Mouse (Mus musculus) forebrain, embryonic 11.5 days (tissue): ENCODE data around the gene Abcb6. TPM values are rescaled to one million over a fixed set of nuclear protein-coding genes. Genes with fewer than 3 reads are reported as not detected.

Experiments used
- ATAC-seq: fragments of 200-750 bp; cut with Nextera tagmentation; replicated peaks from 2 replicates; pipeline ENCODE4 v1.8.0; 2017; ENCODE audit warnings: moderate TSS enrichment; ENCODE audit not compliant: low FRiP score
- DNase-seq: peaks from one replicate; pipeline ENCODE4 v3.0.0-alpha.2; 2017; ENCODE audit warnings: low spot score
- H3K27ac ChIP-seq: fragments of 300-500 bp; sonication (generic); 2 replicates; pipeline ENCODE4 v1.5.1; 2014; ENCODE audit warnings: low read depth, low read length
- H3K27me3 ChIP-seq: fragments of 300-500 bp; sonication (generic); 2 replicates; pipeline ENCODE4 v1.6.1; 2014; ENCODE audit warnings: mild to moderate bottlenecking, low read length, mixed read lengths; ENCODE audit not compliant: control insufficient read depth, insufficient read depth
- H3K36me3 ChIP-seq: fragments of 300-500 bp; sonication (generic); 2 replicates; pipeline ENCODE4 v1.6.1; 2014; ENCODE audit warnings: mild to moderate bottlenecking, low read length, moderate library complexity, mixed read lengths; ENCODE audit not compliant: control insufficient read depth, insufficient read depth
- H3K4me1 ChIP-seq: fragments of 300-500 bp; sonication (generic); replicated peaks from 2 replicates; pipeline ENCODE4 v1.6.1; 2014; ENCODE audit warnings: low read length, mixed read lengths; ENCODE audit not compliant: control insufficient read depth, insufficient read depth
- H3K4me2 ChIP-seq: fragments of 300-500 bp; sonication (generic); 2 replicates; pipeline ENCODE4 v1.6.1; 2014; ENCODE audit warnings: low read depth, mild to moderate bottlenecking, low read length, moderate library complexity, mixed read lengths; ENCODE audit not compliant: severe bottlenecking
- H3K4me3 ChIP-seq: fragments of 300-500 bp; sonication (generic); 2 replicates; pipeline ENCODE4 v1.5.1; 2014; ENCODE audit warnings: low read depth, low read length
- H3K9ac ChIP-seq: fragments of 300-500 bp; sonication (generic); 2 replicates; pipeline ENCODE4 v1.6.1; 2014; ENCODE audit warnings: low read length
- H3K9me3 ChIP-seq: fragments of 300-500 bp; sonication (generic); 2 replicates; pipeline ENCODE4 v1.6.1; 2016; ENCODE audit warnings: low read length, mixed read lengths; ENCODE audit not compliant: control insufficient read depth
- WGBS: fragments of 180-500 bp; shearing (Covaris S2); extraction: QIAGEN DNeasy Blood & Tissue Kit; methylation state at CpG from one replicate; pipeline ENCODE4 v1.1.7; 2014; 5-methylcytosine and 5-hydroxymethylcytosine counted together
- polyA plus RNA-seq: library from polyadenylated mRNA; unstranded; fragments of >200 nt; fragmentation: Nextera tagmentation; extraction: Ambion mirVana; gene quantifications from 2 replicates; pipeline ENCODE4 v1.2.1, GENCODE M21; 2014

The Abcb6 gene
- polyA plus RNA-seq, 1 experiment from 2014 or later: 27.4 TPM

- Histone ChIP-seq H3K4me1 (no peaks in the 10 kb centered on the region; the same call in 1 of the 2 replicates), H3K27me3 (no peaks in the 10 kb centered on the region), H3K4me3 (no peak overlapping the region), H3K27ac (no peak overlapping the region), H3K9ac (no peak overlapping the region), H3K9me3 (no peaks in the 10 kb centered on the region), H3K36me3 (peaks cover 5% of the 10 kb centered on the region), H3K4me2 (no peak overlapping the region)
- DNase-seq (no peak), ATAC-seq (no peak)
- 84% methylated on average over 7 of the region's 7 CpGs for WGBS
These were observed 32.6 kb downstream of the Abcb6 start for GRCm38 (mm10) chr1:75147411-75148135.

GRCm38 (mm10) chr1:75145589-75145988 is 34.6 kb downstream of the Abcb6 start:
- Histone ChIP-seq H3K4me2 (no peak overlapping the region), H3K4me1 (peaks cover 4% of the 10 kb centered on the region; the same call in 1 of the 2 replicates), H3K36me3 (peaks cover 5% of the 10 kb centered on the region), H3K4me3 (no peak overlapping the region), H3K9ac (no peak overlapping the region), H3K9me3 (no peaks in the 10 kb centered on the region), H3K27me3 (no peaks in the 10 kb centered on the region), H3K27ac (no peak overlapping the region)
- WGBS: 97% methylated on average over 3 of the region's 3 CpGs
- ATAC-seq (no peak), DNase-seq (no peak)

GRCm38 (mm10) chr1:75142301-75143261 is 37.6 kb downstream of the Abcb6 start, which contains the start of the genes Cnppd1 and Retreg2:
Gene Cnppd1 (minus strand): TSS chr1:75142711.
Gene Retreg2 (plus strand): TSS chr1:75142778.
- H3K36me3 ChIP-seq: peaks cover 5% of the 10 kb centered on the region; the same call in 1 of the 2 replicates
- no peaks in the 10 kb centered on the region for H3K27me3 ChIP-seq
- H3K4me1 ChIP-seq: peaks cover 4% of the 10 kb centered on the region; the same call in 1 of the 2 replicates
- peak within 1 kb of the TSS; percentile 91 for H3K9ac ChIP-seq
- peak within 1 kb of the TSS; percentile 99 for H3K4me2 ChIP-seq
- H3K4me3 ChIP-seq: peak within 1 kb of the TSS; percentile 83
- ATAC-seq (peak; percentile 87), DNase-seq (peak; percentile 99)
- no peaks in the 10 kb centered on the region for H3K9me3 ChIP-seq
- H3K27ac ChIP-seq: peak within 1 kb of the TSS; percentile 90
- WGBS: under 1% methylated on average over 88 of the region's 91 CpGs

GRCm38 (mm10) chr1:75141486-75142190 is 38.6 kb downstream of the Abcb6 start:
- under 1% methylated on average over 52 of the region's 53 CpGs for WGBS
- ATAC-seq (no peak), DNase-seq (peak; percentile 68)
- peaks cover 5% of the 10 kb centered on the region; the same call in 1 of the 2 replicates for H3K36me3 ChIP-seq
- H3K9ac ChIP-seq: peak overlapping the region; percentile 91
- peak overlapping the region; percentile 83 for H3K4me3 ChIP-seq
- peaks cover 4% of the 10 kb centered on the region; the same call in 1 of the 2 replicates for H3K4me1 ChIP-seq
- no peak overlapping the region for H3K27ac ChIP-seq
- no peaks in the 10 kb centered on the region for H3K9me3 ChIP-seq
- H3K27me3 ChIP-seq: no peaks in the 10 kb centered on the region
- peak overlapping the region; percentile 99 for H3K4me2 ChIP-seq

GRCm38 (mm10) chr1:75140601-75141190 is 39.5 kb downstream of the Abcb6 start:
- Histone ChIP-seq H3K4me3 (peak overlapping the region; percentile 83), H3K27ac (no peak overlapping the region), H3K9me3 (no peaks in the 10 kb centered on the region), H3K36me3 (peaks cover 2% of the 10 kb centered on the region; the same call in 1 of the 2 replicates), H3K4me2 (peak overlapping the region; percentile 99), H3K9ac (peak overlapping the region; percentile 91), H3K27me3 (no peaks in the 10 kb centered on the region), H3K4me1 (peaks cover 4% of the 10 kb centered on the region; the same call in 1 of the 2 replicates)
- WGBS: 63% methylated on average over 4 of the region's 4 CpGs
- ATAC-seq (no peak), DNase-seq (no peak)

GRCm38 (mm10) chr1:75138448-75138847 is 41.7 kb downstream of the Abcb6 start:
- no peaks in the 10 kb centered on the region; the same call in 1 of the 2 replicates for H3K36me3 ChIP-seq

GRCm38 (mm10) chr1:75136730-75137129 is 43.5 kb downstream of the Abcb6 start:
- no peaks in the 10 kb centered on the region for H3K27me3 ChIP-seq
- H3K36me3 ChIP-seq: no peaks in the 10 kb centered on the region; the same call in 1 of the 2 replicates
- DNase-seq: peak; percentile 43
- ATAC-seq: no peak
- WGBS: 78% methylated on average over 3 of the region's 3 CpGs
- H3K4me1 ChIP-seq: 0 out of 2 replicates have a peak, but pooled peaks cover 4% of the 10 kb centered on the region
- no peak overlapping the region for H3K4me2 ChIP-seq
- H3K9ac ChIP-seq: no peak overlapping the region
- no peaks in the 10 kb centered on the region for H3K9me3 ChIP-seq
- no peak overlapping the region for H3K27ac ChIP-seq
- no peak overlapping the region for H3K4me3 ChIP-seq

More at GRCm38 (mm10) chr1:75138448-75138847, 41.7 kb downstream of the Abcb6 start:
- Histone ChIP-seq H3K4me2 (no peak overlapping the region), H3K4me1 (0 out of 2 replicates have a peak, but pooled peaks cover 4% of the 10 kb centered on the region), H3K4me3 (no peak overlapping the region), H3K9me3 (no peaks in the 10 kb centered on the region), H3K27me3 (no peaks in the 10 kb centered on the region), H3K9ac (no peak overlapping the region), H3K27ac (no peak overlapping the region)
- WGBS: 96% methylated on average over 2 of the region's 2 CpGs
- ATAC-seq: no peak
- DNase-seq: no peak
